Mouse (Mus musculus) liver, embryonic 14.5 days (tissue): ENCODE data around the gene Efna1. TPM values are rescaled to one million over a fixed set of nuclear protein-coding genes. Genes with fewer than 3 reads are reported as not detected.

Experiments used
- ATAC-seq: fragments of 200-750 bp; cut with Nextera tagmentation; 2 replicates; pipeline ENCODE4 v1.8.0; 2017; ENCODE audit warnings: moderate number of reproducible peaks, mild to moderate bottlenecking, moderate library complexity; ENCODE audit not compliant: insufficient read depth
- DNase-seq, 3 experiments: peaks; one replicate each; pipeline ENCODE4 v3.0.0-alpha.2; 2012 to 2013; ENCODE audit warnings: low read depth in 3 of 3, low spot score in 3 of 3
- H3K27ac ChIP-seq: fragments of 300-500 bp; sonication (generic); 2 replicates; pipeline ENCODE4 v1.5.1; 2014; ENCODE audit warnings: moderate library complexity, mild to moderate bottlenecking, control low read depth, inconsistent platforms
- H3K27me3 ChIP-seq: fragments of 300-500 bp; sonication (generic); 2 replicates; pipeline ENCODE4 v1.6.1; 2014; ENCODE audit warnings: mild to moderate bottlenecking, low read length, moderate library complexity; ENCODE audit not compliant: control insufficient read depth, insufficient read depth
- H3K36me3 ChIP-seq: fragments of 300-500 bp; sonication (generic); replicated peaks from 2 replicates; pipeline ENCODE4 v1.6.1; 2014; ENCODE audit warnings: low read depth; ENCODE audit not compliant: control insufficient read depth, insufficient read depth
- H3K4me1 ChIP-seq, 2 experiments: fragments of 200-500 bp in 1 of 2; fragments of 300-500 bp in 1 of 2; sonication (generic) in 1 of 2; replicated peaks; 2 replicates each; pipeline ENCODE4 v1.6.1; 2012 to 2014; ENCODE audit warnings: antibody characterized with exemption in 1 of 2, inconsistent platforms in 1 of 2, low read length in 1 of 2; ENCODE audit not compliant: control insufficient read depth in 2 of 2, insufficient read depth in 2 of 2
- H3K4me2 ChIP-seq: fragments of 300-500 bp; sonication (generic); 2 replicates; pipeline ENCODE4 v1.6.1; 2014; ENCODE audit warnings: low read depth, mild to moderate bottlenecking, control low read depth, moderate library complexity
- H3K4me3 ChIP-seq, 2 experiments: fragments of 200-500 bp in 1 of 2; fragments of 300-500 bp in 1 of 2; sonication (generic) in 1 of 2; 2 replicates each; pipeline ENCODE4 v1.5.1; 2012 to 2014; ENCODE audit warnings: low read depth in 2 of 2, low read length in 2 of 2, mild to moderate bottlenecking in 2 of 2, control low read depth in 1 of 2, inconsistent platforms in 1 of 2, moderate library complexity in 1 of 2; ENCODE audit not compliant: insufficient read depth in 1 of 2
- H3K9ac ChIP-seq: fragments of 300-500 bp; sonication (generic); replicated peaks from 2 replicates; pipeline ENCODE4 v1.6.1; 2014; ENCODE audit warnings: mild to moderate bottlenecking, control low read depth, moderate library complexity
- H3K9me3 ChIP-seq: fragments of 300-500 bp; sonication (generic); 2 replicates; pipeline ENCODE4 v1.6.1; 2016; ENCODE audit warnings: low read length, mixed read lengths; ENCODE audit not compliant: control insufficient read depth
- CTCF ChIP-seq: IDR thresholded peaks from 2 replicates; pipeline ENCODE4 v1.5.1; 2016; ENCODE audit warnings: antibody characterized with exemption, low read depth, control low read depth
- EP300 ChIP-seq: IDR thresholded peaks from 2 replicates; pipeline ENCODE4 v1.6.1; 2016; ENCODE audit warnings: antibody characterized with exemption, low read depth
- WGBS: fragments of 180-500 bp; shearing (Covaris S2); extraction: QIAGEN DNeasy Blood & Tissue Kit; methylation state at CpG from one replicate; pipeline ENCODE4 v1.1.7; 2014; ENCODE audit not compliant: insufficient replicate concordance; 5-methylcytosine and 5-hydroxymethylcytosine counted together
- polyA plus RNA-seq, 2 experiments: library from polyadenylated mRNA; depleted of rRNA in 1 of 2; stranded (reverse) in 1 of 2; unstranded in 1 of 2; fragments of >200 nt; fragmentation: Nextera tagmentation in 1 of 2; extraction: Ambion mirVana in 1 of 2; gene quantifications; 2 replicates each; pipeline versions ENCODE4 v1.2.1 to v1.2.3; 2012 to 2014

Gene Efna1
- polyA plus RNA-seq, 2 experiments = 2.9 to 3.7 TPM

DNA sequence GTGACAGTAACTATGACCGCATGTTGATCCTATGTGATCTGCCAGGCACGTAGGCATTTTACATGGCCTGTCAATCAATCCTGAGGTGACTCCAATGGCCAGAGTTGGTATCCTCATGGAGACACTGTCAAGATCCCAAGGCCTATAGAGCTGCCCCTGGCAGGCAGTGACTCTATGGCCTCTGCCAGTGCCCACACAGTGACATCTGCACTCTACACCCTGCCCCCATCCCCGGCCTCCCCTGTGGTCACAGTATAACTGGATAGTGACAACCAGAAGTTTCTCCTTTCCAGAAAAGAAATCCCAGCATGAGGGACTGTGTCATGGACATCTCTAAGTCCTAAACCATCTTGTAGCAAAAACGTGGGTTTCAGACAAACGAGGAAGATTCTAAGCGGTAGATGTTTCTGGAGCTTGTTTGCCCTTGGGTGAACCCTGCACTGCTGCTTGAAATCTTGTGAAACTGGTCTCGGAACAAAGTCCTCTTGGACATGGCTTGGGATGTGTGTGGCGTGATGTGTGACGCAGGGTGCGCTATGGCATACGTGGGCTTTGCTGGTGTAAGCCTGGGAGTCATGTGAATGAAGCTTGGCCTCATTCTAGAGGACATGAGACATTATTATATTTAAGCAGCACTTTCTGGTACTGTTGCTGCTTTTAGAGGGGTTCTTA lies 12.4 kb upstream of the Efna1 start:
- ATAC-seq (peak; percentile 57), DNase-seq (no peak)
- Histone ChIP-seq H3K4me1 (peaks cover 0 to 13% of the 10 kb centered on the region in 2 experiments; a peak in 2 of 4 replicates), H3K4me3 (no peak overlapping the region), H3K4me2 (no peak overlapping the region), H3K27ac (no peak overlapping the region), H3K9ac (no peak overlapping the region), H3K9me3 (no peaks in the 10 kb centered on the region), H3K36me3 (no peaks in the 10 kb centered on the region), H3K27me3 (no peaks in the 10 kb centered on the region)
- WGBS = 69% methylated on average over 11 of the region's 11 CpGs
- TF ChIP-seq EP300 = no peak
- no peak for TF ChIP-seq CTCF

DNA sequence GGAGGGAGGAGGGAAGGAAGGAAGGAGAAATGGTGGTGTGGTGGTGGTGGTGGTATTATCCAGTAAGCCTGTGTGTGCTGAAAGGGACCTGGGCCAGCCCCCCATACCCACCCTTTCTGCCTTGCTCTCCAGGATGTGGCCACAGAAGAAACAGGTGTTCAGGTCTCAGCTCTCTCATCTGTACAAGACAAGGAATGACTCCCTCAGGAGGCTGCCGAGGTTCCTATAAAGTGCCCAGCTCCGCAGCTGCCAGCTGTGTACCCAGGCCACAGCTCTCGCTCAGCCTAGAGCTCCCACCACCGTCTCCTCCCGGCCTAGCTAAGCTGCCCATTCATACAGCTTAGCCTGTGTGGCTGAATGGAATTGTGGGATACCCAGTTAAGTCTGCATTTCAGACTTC lies 11.4 kb upstream of the Efna1 start:
- Histone ChIP-seq H3K4me1 (peaks cover 0 to 13% of the 10 kb centered on the region in 2 experiments; a peak in 2 of 4 replicates), H3K27me3 (no peaks in the 10 kb centered on the region), H3K9me3 (no peaks in the 10 kb centered on the region), H3K36me3 (no peaks in the 10 kb centered on the region), H3K4me3 (no peak overlapping the region), H3K4me2 (no peak overlapping the region), H3K27ac (no peak overlapping the region), H3K9ac (no peak overlapping the region)
- TF ChIP-seq CTCF = no peak
- TF ChIP-seq EP300 = no peak
- WGBS = 61% methylated on average over 5 of the region's 5 CpGs
- ATAC-seq = no peak
- DNase-seq = no peak

DNA sequence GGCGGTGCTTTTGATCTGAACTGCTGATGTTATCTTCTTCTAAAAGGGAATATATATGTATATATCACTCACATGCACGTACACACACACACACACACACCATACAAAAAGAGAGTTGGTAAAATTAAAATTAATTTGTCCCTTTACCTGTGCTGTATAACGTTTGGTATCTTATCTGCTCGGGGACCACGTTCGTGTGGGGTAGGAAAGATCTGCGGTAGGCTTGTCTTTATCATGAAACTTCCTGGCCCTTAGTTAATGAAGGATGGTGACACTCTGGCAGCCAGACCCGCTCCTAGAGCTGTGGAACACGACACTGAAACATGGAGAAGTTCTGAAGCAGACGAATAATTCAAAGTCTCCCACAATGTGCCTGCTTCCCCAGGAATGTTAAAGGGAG lies 10.9 kb upstream of the Efna1 start:
- Histone ChIP-seq H3K4me2 (no peak overlapping the region), H3K9me3 (no peaks in the 10 kb centered on the region), H3K27ac (no peak overlapping the region), H3K36me3 (no peaks in the 10 kb centered on the region), H3K27me3 (no peaks in the 10 kb centered on the region), H3K4me3 (no peak overlapping the region), H3K4me1 (peaks cover 0 to 13% of the 10 kb centered on the region in 2 experiments; a peak in 2 of 4 replicates), H3K9ac (no peak overlapping the region)
- TF ChIP-seq EP300 = no peak
- WGBS = 21% methylated on average over 10 of the region's 10 CpGs
- ATAC-seq (no peak), DNase-seq (no peak)

DNA sequence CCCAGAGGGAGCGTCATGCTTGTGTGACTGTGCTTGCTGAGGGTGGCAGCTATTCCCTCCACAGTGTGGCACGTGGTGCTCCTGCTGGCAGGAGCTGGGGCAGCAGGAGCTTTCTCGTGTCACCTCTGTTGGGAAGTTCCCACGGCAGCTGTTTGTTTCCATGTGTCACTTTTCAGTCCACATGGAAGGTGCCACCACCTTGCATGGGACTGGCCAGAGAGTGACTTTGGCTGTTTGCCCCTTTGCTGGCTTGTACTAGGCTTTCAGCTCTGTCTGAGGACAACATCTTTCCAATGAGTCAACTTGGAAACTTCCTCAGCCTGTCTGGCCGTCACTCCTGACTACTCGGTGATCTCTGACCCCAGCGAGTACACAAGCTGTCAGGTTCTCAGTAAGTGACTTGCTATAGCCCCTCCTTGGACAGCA lies 7.6 kb upstream of the Efna1 start:
- ATAC-seq = no peak
- H3K27me3 ChIP-seq = no peaks in the 10 kb centered on the region
- WGBS = 43% methylated on average over 7 of the region's 7 CpGs
- H3K4me2 ChIP-seq = no peak overlapping the region
- no peaks in the 10 kb centered on the region for H3K36me3 ChIP-seq
- no peak overlapping the region for H3K27ac ChIP-seq
- DNase-seq = no peak
- H3K4me1 ChIP-seq = 0 out of 4 replicates have a peak, but pooled peaks cover 0 to 3% of the 10 kb centered on the region in 2 experiments
- H3K9me3 ChIP-seq = no peaks in the 10 kb centered on the region
- no peak overlapping the region for H3K4me3 ChIP-seq
- TF ChIP-seq EP300 (no peak), CTCF (no peak)
- H3K9ac ChIP-seq = no peak overlapping the region

DNA sequence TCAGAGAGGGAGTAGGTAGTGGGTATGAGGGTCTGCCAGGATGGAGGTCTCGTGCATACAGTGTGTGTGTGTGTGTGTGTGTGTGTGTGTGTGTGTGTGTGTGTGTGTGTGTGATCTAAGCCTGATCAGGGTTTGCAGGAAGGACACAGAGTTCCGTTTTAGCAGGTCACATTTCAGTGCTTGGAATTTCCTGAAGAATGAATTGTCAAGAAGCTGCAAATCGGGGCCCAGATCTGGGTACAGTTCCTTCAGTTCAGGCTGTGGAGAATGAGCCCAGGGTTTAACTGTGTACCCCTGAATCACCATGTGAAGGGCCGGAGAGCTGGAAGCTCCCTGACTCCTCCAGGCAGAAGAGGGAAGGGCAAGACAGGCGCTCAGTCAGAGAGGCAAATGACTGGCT lies 6.3 kb upstream of the Efna1 start:
- Histone ChIP-seq H3K36me3 (no peaks in the 10 kb centered on the region), H3K27me3 (no peaks in the 10 kb centered on the region), H3K9ac (no peak overlapping the region), H3K27ac (no peak overlapping the region), H3K9me3 (no peaks in the 10 kb centered on the region), H3K4me1 (no peaks in the 10 kb centered on the region), H3K4me3 (no peak overlapping the region), H3K4me2 (no peak overlapping the region)
- DNase-seq = no peak
- WGBS = 38% methylated on average over 5 of the region's 5 CpGs
- no peak for ATAC-seq
- TF ChIP-seq EP300 = no peak
- no peak for TF ChIP-seq CTCF
